Mouse (Mus musculus) spleen, postnatal 36 days (tissue): ENCODE measurements at regions not wholly inside any gene's neighbourhood (a gene's known extent, or its start where the extent isn't known, plus 50 kb on each side); places are given as distances from the start of the nearest gene placed in this dataset.
"Not testable (repeated sequence)": the region's sequence is repeated elsewhere in the genome, so short reads cannot be mapped to it uniquely, and the experiment has no call there.

Source experiments
- DNase-seq, 2 experiments: peaks; one replicate each; pipeline ENCODE4 v3.0.0; 2022; ENCODE audit warnings: low spot score in 2 of 2, mixed read lengths in 1 of 2

- DNase-seq = no peak
Observed at GRCm38 (mm10) chr3:15016621-15017020, 130.5 kb downstream of the Car2 start.

GRCm38 (mm10) chr3:15022773-15023172 lies 136.7 kb downstream of the Car2 start:
- no peak for DNase-seq

GRCm38 (mm10) chr3:15040866-15041528 lies 154.9 kb downstream of the Car2 start:
- DNase-seq = no peak

- no peak for DNase-seq
Observed at GRCm38 (mm10) chr3:15053968-15054367, 167.9 kb downstream of the Car2 start.

- DNase-seq = not testable (repeated sequence)
Observed at GRCm38 (mm10) chr3:15055516-15056256, 169.6 kb downstream of the Car2 start.

GRCm38 (mm10) chr3:15056788-15057585 lies 170.9 kb downstream of the Car2 start:
- not testable (repeated sequence) for DNase-seq

- DNase-seq = no peak
Observed at GRCm38 (mm10) chr3:15065681-15066080, 179.6 kb downstream of the Car2 start.

GRCm38 (mm10) chr3:15068256-15068655 lies 182.2 kb downstream of the Car2 start:
- DNase-seq = no peak

- DNase-seq = no peak
Observed at GRCm38 (mm10) chr3:15071030-15071883, 185.2 kb downstream of the Car2 start.

- no peak for DNase-seq
Observed at GRCm38 (mm10) chr3:15073405-15073804, 187.3 kb downstream of the Car2 start.

- no peak for DNase-seq
Observed at GRCm38 (mm10) chr3:15073847-15074246, 187.8 kb downstream of the Car2 start.

GRCm38 (mm10) chr3:15074949-15075348 lies 188.9 kb downstream of the Car2 start:
- DNase-seq = no peak

- DNase-seq = no peak
Observed at GRCm38 (mm10) chr3:15090124-15090523, 204.1 kb downstream of the Car2 start.

- DNase-seq = no peak
Observed at GRCm38 (mm10) chr3:15098206-15098817, 212.2 kb downstream of the Car2 start.

- no peak for DNase-seq
Observed at GRCm38 (mm10) chr3:15098981-15099380, 212.9 kb downstream of the Car2 start.

GRCm38 (mm10) chr3:15105627-15106026 lies 219.6 kb downstream of the Car2 start:
- DNase-seq = no peak

GRCm38 (mm10) chr3:15106281-15106680 lies 220.2 kb downstream of the Car2 start:
- no peak for DNase-seq

GRCm38 (mm10) chr3:15107301-15107700 lies 221.2 kb downstream of the Car2 start:
- DNase-seq = no peak

GRCm38 (mm10) chr3:15108239-15108934 lies 222.3 kb downstream of the Car2 start:
- DNase-seq = no peak

GRCm38 (mm10) chr3:15110037-15110748 lies 221.9 kb downstream of the Gm9733 start:
- DNase-seq = no peak
